Mouse (Mus musculus): ENCODE results near the gene Unc5a. TPM values are rescaled to one million over a fixed set of nuclear protein-coding genes. Genes with fewer than 3 reads are reported as not detected.

Unc5a gene
- 1.4 and 1.5 TPM in 2 replicates for polyA plus RNA-seq (2015; fragmentation: Nextera tagmentation; extraction: Ambion mirVana)

DNA sequence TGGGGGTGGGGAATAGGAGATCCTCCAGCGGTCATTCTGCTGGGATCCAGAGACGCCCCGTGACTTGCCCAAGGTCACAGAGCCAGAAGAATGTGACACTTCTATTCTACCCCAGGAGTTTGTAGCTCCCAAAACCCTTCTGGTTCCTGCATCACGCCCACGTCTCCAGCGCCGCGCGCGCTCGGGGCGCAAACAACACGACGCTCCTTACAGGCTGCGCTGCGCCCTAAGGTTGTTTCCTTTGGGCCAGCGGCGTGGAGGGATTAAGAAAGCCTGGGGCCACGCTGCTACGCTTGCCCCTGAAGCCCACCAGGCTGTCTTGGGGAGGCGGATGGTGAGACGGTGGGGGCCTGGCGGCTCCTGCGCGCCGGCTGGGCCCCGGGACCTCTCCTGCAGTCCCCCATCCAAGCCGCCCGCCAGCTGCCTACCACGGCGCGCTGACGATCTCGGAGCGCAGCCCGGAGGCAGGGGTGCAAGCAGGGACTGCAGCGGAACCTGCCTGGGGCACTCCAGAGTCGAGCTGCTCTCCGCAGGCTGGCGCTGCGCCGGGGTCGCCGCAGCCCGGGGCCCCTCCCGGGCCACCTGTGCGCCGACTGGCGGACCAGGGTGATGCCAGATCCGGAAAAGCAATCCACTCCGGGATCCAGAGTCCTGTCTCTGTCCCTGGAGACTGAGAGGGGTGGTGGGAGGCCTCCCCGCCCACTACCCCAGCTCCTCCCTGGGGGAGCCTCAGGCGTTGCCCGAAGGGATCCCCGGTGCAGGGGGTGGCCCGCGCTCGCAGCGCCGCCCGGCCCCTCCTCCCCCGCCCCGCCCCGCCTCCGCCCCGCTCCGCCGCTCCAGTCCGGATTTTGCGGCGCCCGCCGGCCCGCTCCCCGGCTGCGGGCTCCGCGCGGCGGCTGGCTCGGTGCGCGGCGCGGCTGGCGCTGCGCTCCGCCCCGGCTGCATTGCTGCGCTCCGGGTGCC is at the start of gene Unc5a:
Gene Unc5a (plus strand): TSS at position 881 of the 963 bp plus-strand sequence.
- H3K4me2 ChIP-seq (ENCODE audit: low read length): peak within 1 kb of the TSS; percentile 96
- H3K9me3 ChIP-seq (replicated peaks; ENCODE audit: low read length): no peaks in the 10 kb centered on the region
- peak within 1 kb of the TSS; percentile 55 for H3K4me3 ChIP-seq (replicated peaks; ENCODE audit: low read depth, low read length)
- peak; percentile 37; the same call in 1 of the 2 replicates for ATAC-seq (replicated peaks; ENCODE audit: low FRiP score, low read depth)
- TF ChIP-seq CTCF (IDR thresholded peaks at IDR 0.05; ENCODE audit: low read depth): no peak
- H3K27me3 ChIP-seq (ENCODE audit: insufficient read depth, low read length): peaks cover 62% of the 10 kb centered on the region
- no peak within 1 kb of the TSS for H3K27ac ChIP-seq
- H3K9ac ChIP-seq (ENCODE audit: low read depth, low read length): no peak within 1 kb of the TSS
- DNase-seq (ENCODE audit: low spot score): peak; percentile 29
- 1% methylated on average over 61 of the region's 91 CpGs for whole genome bisulfite sequencing
- no peaks in the 10 kb centered on the region for H3K36me3 ChIP-seq (ENCODE audit: insufficient read depth, low read length)
- 0 out of 2 replicates have a peak, but pooled peaks cover 4% of the 10 kb centered on the region for H3K4me1 ChIP-seq (replicated peaks; ENCODE audit: insufficient read depth, low read length)

- DNase-seq (ENCODE audit: low spot score): no peak
- H3K4me3 ChIP-seq (replicated peaks; ENCODE audit: low read depth, low read length): no peak overlapping the region
- H3K36me3 ChIP-seq (ENCODE audit: insufficient read depth, low read length): no peaks in the 10 kb centered on the region
- H3K27ac ChIP-seq: no peak overlapping the region
- H3K4me2 ChIP-seq (ENCODE audit: low read length): no peak overlapping the region
- WGBS: 4% methylated on average over 17 of the region's 17 CpGs
- H3K27me3 ChIP-seq (ENCODE audit: insufficient read depth, low read length): peaks cover 13% of the 10 kb centered on the region
- ATAC-seq (replicated peaks; ENCODE audit: low FRiP score, low read depth): no peak
- no peak overlapping the region for H3K9ac ChIP-seq (ENCODE audit: low read depth, low read length)
- no peaks in the 10 kb centered on the region for H3K4me1 ChIP-seq (replicated peaks; ENCODE audit: insufficient read depth, low read length)
- no peak for TF ChIP-seq CTCF (IDR thresholded peaks at IDR 0.05; ENCODE audit: low read depth)
- no peaks in the 10 kb centered on the region; the same call in 1 of the 2 replicates for H3K9me3 ChIP-seq (replicated peaks; ENCODE audit: low read length)
These were observed 37.2 kb upstream of the Unc5a start for GRCm38 (mm10) chr13:54912053-54912452.

- Histone ChIP-seq H3K27me3 (ENCODE audit: insufficient read depth, low read length) (peaks cover 13% of the 10 kb centered on the region), H3K4me2 (ENCODE audit: low read length) (no peak overlapping the region)
These were observed 36.2 kb upstream of the Unc5a start for GRCm38 (mm10) chr13:54912894-54913621.

DNA sequence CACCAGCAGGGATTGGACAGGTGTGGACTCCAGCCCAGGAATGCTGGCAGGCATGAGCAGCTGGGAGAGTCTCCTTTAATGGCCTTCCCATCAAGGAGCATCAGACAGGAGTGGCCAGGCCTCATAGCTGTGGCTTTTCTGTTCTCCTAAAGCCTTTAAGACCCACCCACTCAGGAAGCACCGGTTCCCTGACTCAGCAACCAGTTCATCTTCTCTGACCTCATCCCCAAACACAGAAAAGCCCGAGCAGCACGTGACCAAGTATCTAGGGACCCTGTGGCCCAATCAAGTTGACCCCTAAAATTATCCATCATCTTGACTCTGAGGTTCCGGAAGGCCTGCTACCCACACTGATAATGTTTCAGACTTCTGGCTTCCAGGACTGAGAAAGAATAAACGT is 32.6 kb upstream of the Unc5a start:
- Histone ChIP-seq H3K27ac (no peak overlapping the region), H3K9ac (ENCODE audit: low read depth, low read length) (no peak overlapping the region), H3K36me3 (ENCODE audit: insufficient read depth, low read length) (no peaks in the 10 kb centered on the region), H3K27me3 (ENCODE audit: insufficient read depth, low read length) (peaks cover 13% of the 10 kb centered on the region), H3K4me1 (replicated peaks; ENCODE audit: insufficient read depth, low read length) (no peaks in the 10 kb centered on the region), H3K9me3 (replicated peaks; ENCODE audit: low read length) (no peaks in the 10 kb centered on the region; the same call in 1 of the 2 replicates), H3K4me2 (ENCODE audit: low read length) (no peak overlapping the region), H3K4me3 (replicated peaks; ENCODE audit: low read depth, low read length) (no peak overlapping the region)
- 44% methylated on average over 5 of the region's 5 CpGs for WGBS
- DNase-seq (ENCODE audit: low spot score): no peak
- TF ChIP-seq CTCF (IDR thresholded peaks at IDR 0.05; ENCODE audit: low read depth): no peak
- no peak for ATAC-seq (replicated peaks; ENCODE audit: low FRiP score, low read depth)

More at GRCm38 (mm10) chr13:54912894-54913621, 36.2 kb upstream of the Unc5a start:
- H3K4me1 ChIP-seq (replicated peaks; ENCODE audit: insufficient read depth, low read length): no peaks in the 10 kb centered on the region
- ATAC-seq (replicated peaks; ENCODE audit: low FRiP score, low read depth) (no peak), DNase-seq (ENCODE audit: low spot score) (peak; percentile 3)
- H3K9ac ChIP-seq (ENCODE audit: low read depth, low read length): no peak overlapping the region
- 10% methylated on average over 16 of the region's 16 CpGs for WGBS
- no peaks in the 10 kb centered on the region; the same call in 1 of the 2 replicates for H3K9me3 ChIP-seq (replicated peaks; ENCODE audit: low read length)
- no peak for TF ChIP-seq CTCF (IDR thresholded peaks at IDR 0.05; ENCODE audit: low read depth)
- no peak overlapping the region for H3K27ac ChIP-seq
- H3K4me3 ChIP-seq (replicated peaks; ENCODE audit: low read depth, low read length): no peak overlapping the region
- no peaks in the 10 kb centered on the region for H3K36me3 ChIP-seq (ENCODE audit: insufficient read depth, low read length)

DNA sequence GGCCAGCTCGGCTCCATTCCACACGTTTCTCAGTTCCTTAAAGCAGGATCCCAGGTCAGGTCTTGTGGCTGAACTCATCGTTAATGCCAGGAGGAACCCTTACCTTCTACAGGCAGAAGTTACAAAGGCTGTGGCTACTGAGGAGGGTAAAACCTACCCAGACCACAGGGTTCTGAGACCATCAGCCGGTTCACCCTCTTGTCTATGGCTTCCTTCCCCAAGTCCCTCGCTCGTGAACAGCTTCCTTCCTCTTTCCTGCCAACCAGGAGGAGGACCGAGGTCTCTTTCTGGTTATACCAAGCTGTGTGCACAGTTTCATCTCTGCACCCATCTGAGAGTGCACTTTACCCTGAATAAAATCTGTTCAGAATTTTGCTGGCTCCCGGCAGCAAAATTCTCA is 30.3 kb upstream of the Unc5a start:
- no peak for TF ChIP-seq CTCF (IDR thresholded peaks at IDR 0.05; ENCODE audit: low read depth)
- Histone ChIP-seq H3K4me2 (ENCODE audit: low read length) (no peak overlapping the region), H3K27ac (no peak overlapping the region), H3K9ac (ENCODE audit: low read depth, low read length) (no peak overlapping the region), H3K27me3 (ENCODE audit: insufficient read depth, low read length) (no peaks in the 10 kb centered on the region), H3K36me3 (ENCODE audit: insufficient read depth, low read length) (no peaks in the 10 kb centered on the region), H3K4me1 (replicated peaks; ENCODE audit: insufficient read depth, low read length) (no peaks in the 10 kb centered on the region), H3K9me3 (replicated peaks; ENCODE audit: low read length) (no peaks in the 10 kb centered on the region; the same call in 1 of the 2 replicates), H3K4me3 (replicated peaks; ENCODE audit: low read depth, low read length) (no peak overlapping the region)
- WGBS: 62% methylated on average over 8 of the region's 8 CpGs
- ATAC-seq (replicated peaks; ENCODE audit: low FRiP score, low read depth) (no peak), DNase-seq (ENCODE audit: low spot score) (no peak)

- DNase-seq (ENCODE audit: low spot score) (no peak), ATAC-seq (replicated peaks; ENCODE audit: low FRiP score, low read depth) (no peak)
- no peaks in the 10 kb centered on the region for H3K4me1 ChIP-seq (replicated peaks; ENCODE audit: insufficient read depth, low read length)
- no peak overlapping the region for H3K4me2 ChIP-seq (ENCODE audit: low read length)
- no peaks in the 10 kb centered on the region; the same call in 1 of the 2 replicates for H3K9me3 ChIP-seq (replicated peaks; ENCODE audit: low read length)
- no peaks in the 10 kb centered on the region for H3K27me3 ChIP-seq (ENCODE audit: insufficient read depth, low read length)
- 30% methylated on average over 5 of the region's 5 CpGs for WGBS
- no peak overlapping the region for H3K4me3 ChIP-seq (replicated peaks; ENCODE audit: low read depth, low read length)
- H3K9ac ChIP-seq (ENCODE audit: low read depth, low read length): no peak overlapping the region
- no peak overlapping the region for H3K27ac ChIP-seq
- no peak for TF ChIP-seq CTCF (IDR thresholded peaks at IDR 0.05; ENCODE audit: low read depth)
- H3K36me3 ChIP-seq (ENCODE audit: insufficient read depth, low read length): no peaks in the 10 kb centered on the region
These were observed 29.5 kb upstream of the Unc5a start for GRCm38 (mm10) chr13:54919666-54920065.
